Mouse (Mus musculus) liver, embryonic 11.5 days (tissue): ENCODE data around the gene Zfp872. TPM values are rescaled to one million over a fixed set of nuclear protein-coding genes. Genes with fewer than 3 reads are reported as not detected.
A peak's percentile ranks its signal among the peaks of the same experiment; 100 is the strongest.
"Not testable (repeated sequence)": the region's sequence is repeated elsewhere in the genome, so short reads cannot be mapped to it uniquely, and the experiment has no call there.

Experiments used
- ATAC-seq: fragments of 200-750 bp; cut with Nextera tagmentation; replicated peaks from 2 replicates; pipeline ENCODE4 v1.8.0; 2017; ENCODE audit warnings: moderate number of reproducible peaks, mild to moderate bottlenecking, moderate TSS enrichment, moderate library complexity; ENCODE audit not compliant: low FRiP score
- DNase-seq: peaks from one replicate; pipeline ENCODE4 v3.0.0-alpha.2; 2017; ENCODE audit warnings: low spot score
- H3K27ac ChIP-seq: fragments of 300-500 bp; sonication (generic); 2 replicates; pipeline ENCODE4 v1.5.1; 2014; ENCODE audit warnings: mild to moderate bottlenecking, low read depth, low read length, control low read depth
- H3K27me3 ChIP-seq: fragments of 300-500 bp; sonication (generic); replicated peaks from 2 replicates; pipeline ENCODE4 v1.6.1; 2014; ENCODE audit warnings: low read length, mixed read lengths; ENCODE audit not compliant: control insufficient read depth, insufficient read depth
- H3K36me3 ChIP-seq: fragments of 300-500 bp; sonication (generic); 2 replicates; pipeline ENCODE4 v1.6.1; 2014; ENCODE audit warnings: mild to moderate bottlenecking, low read length, moderate library complexity, mixed read lengths; ENCODE audit not compliant: control insufficient read depth, insufficient read depth
- H3K4me1 ChIP-seq: fragments of 300-500 bp; sonication (generic); replicated peaks from 2 replicates; pipeline ENCODE4 v1.6.1; 2014; ENCODE audit warnings: low read length, mixed read lengths; ENCODE audit not compliant: control insufficient read depth, insufficient read depth
- H3K4me2 ChIP-seq: fragments of 300-500 bp; sonication (generic); 2 replicates; pipeline ENCODE4 v1.6.1; 2014; ENCODE audit warnings: mild to moderate bottlenecking, control low read depth, moderate library complexity
- H3K4me3 ChIP-seq: fragments of 300-500 bp; sonication (generic); 2 replicates; pipeline ENCODE4 v1.5.1; 2014; ENCODE audit warnings: low read depth, low read length, control low read depth
- H3K9ac ChIP-seq: fragments of 300-500 bp; sonication (generic); 2 replicates; pipeline ENCODE4 v1.6.1; 2014; ENCODE audit warnings: low read depth, low read length, control low read depth
- H3K9me3 ChIP-seq: fragments of 300-500 bp; sonication (generic); 2 replicates; pipeline ENCODE4 v1.6.1; 2016; ENCODE audit warnings: low read length, inconsistent platforms, mixed read lengths; ENCODE audit not compliant: control insufficient read depth
- WGBS: fragments of 180-500 bp; shearing (Covaris S2); extraction: QIAGEN DNeasy Blood & Tissue Kit; methylation state at CpG from one replicate; pipeline ENCODE4 v1.1.7; 2014; 5-methylcytosine and 5-hydroxymethylcytosine counted together
- polyA plus RNA-seq: library from polyadenylated mRNA; unstranded; fragments of >200 nt; fragmentation: Nextera tagmentation; extraction: Ambion mirVana; gene quantifications from 2 replicates; pipeline ENCODE4 v1.2.1, GENCODE M21; 2014

Gene Zfp872
- 0.13 and 0.15 TPM in 2 replicates for polyA plus RNA-seq

GRCm38 (mm10) chr9:22188025-22188611, at the start of gene Zfp872:
Gene Zfp872 (plus strand): TSS chr9:22188090.
- WGBS, result 17% methylated on average over 43 of the region's 43 CpGs
- Histone ChIP-seq H3K9me3 (peaks cover 8% of the 10 kb centered on the region), H3K4me1 (no peaks in the 10 kb centered on the region), H3K4me2 (peak within 1 kb of the TSS; percentile 61), H3K9ac (no peak within 1 kb of the TSS), H3K27ac (no peak within 1 kb of the TSS), H3K36me3 (no peaks in the 10 kb centered on the region), H3K27me3 (peaks cover 14% of the 10 kb centered on the region), H3K4me3 (peak within 1 kb of the TSS; percentile 40)
- no peak for ATAC-seq
- DNase-seq, result no peak

GRCm38 (mm10) chr9:22138480-22138879, 49.4 kb upstream of the Zfp872 start:
- ATAC-seq (no peak), DNase-seq (no peak)

GRCm38 (mm10) chr9:22139746-22140145, 48.1 kb upstream of the Zfp872 start:
- no peak for ATAC-seq
- Histone ChIP-seq H3K27ac (no peak overlapping the region), H3K4me1 (peaks cover 14% of the 10 kb centered on the region), H3K9ac (no peak overlapping the region), H3K4me2 (no peak overlapping the region), H3K9me3 (peaks cover 4% of the 10 kb centered on the region; the same call in 1 of the 2 replicates), H3K4me3 (no peak overlapping the region), H3K27me3 (no peaks in the 10 kb centered on the region), H3K36me3 (no peaks in the 10 kb centered on the region)
- 91% methylated on average over 5 of the region's 5 CpGs for WGBS
- no peak for DNase-seq

More at GRCm38 (mm10) chr9:22138480-22138879, 49.4 kb upstream of the Zfp872 start:
- Histone ChIP-seq H3K4me2 (no peak overlapping the region), H3K9me3 (peaks cover 4% of the 10 kb centered on the region; the same call in 1 of the 2 replicates), H3K27ac (no peak overlapping the region), H3K27me3 (no peaks in the 10 kb centered on the region), H3K9ac (no peak overlapping the region), H3K36me3 (no peaks in the 10 kb centered on the region), H3K4me3 (no peak overlapping the region), H3K4me1 (peaks cover 18% of the 10 kb centered on the region)
- WGBS, result 31% methylated on average over 2 of the region's 2 CpGs

GRCm38 (mm10) chr9:22143108-22144037, 44.5 kb upstream of the Zfp872 start:
- H3K27me3 ChIP-seq, result no peaks in the 10 kb centered on the region
- no peak overlapping the region for H3K9ac ChIP-seq
- peak; percentile 51 for ATAC-seq
- no peak overlapping the region for H3K4me3 ChIP-seq
- WGBS, result 49% methylated on average over 17 of the region's 17 CpGs
- H3K9me3 ChIP-seq, result peaks cover 4% of the 10 kb centered on the region; the same call in 1 of the 2 replicates
- H3K36me3 ChIP-seq, result no peaks in the 10 kb centered on the region
- peak; percentile 80 for DNase-seq
- H3K27ac ChIP-seq, result no peak overlapping the region
- H3K4me1 ChIP-seq, result no peaks in the 10 kb centered on the region
- no peak overlapping the region for H3K4me2 ChIP-seq

GRCm38 (mm10) chr9:22144304-22144965, 43.5 kb upstream of the Zfp872 start:
- ATAC-seq (no peak), DNase-seq (no peak)
- H3K27me3 ChIP-seq, result no peaks in the 10 kb centered on the region
- no peak overlapping the region for H3K27ac ChIP-seq
- H3K9me3 ChIP-seq, result no peaks in the 10 kb centered on the region
- 70% methylated on average over 7 of the region's 8 CpGs for WGBS
- H3K4me2 ChIP-seq, result no peak overlapping the region
- no peak overlapping the region for H3K4me3 ChIP-seq
- no peaks in the 10 kb centered on the region for H3K4me1 ChIP-seq
- H3K9ac ChIP-seq, result no peak overlapping the region
- H3K36me3 ChIP-seq, result no peaks in the 10 kb centered on the region

GRCm38 (mm10) chr9:22149426-22150248, 38.3 kb upstream of the Zfp872 start:
- no peaks in the 10 kb centered on the region for H3K36me3 ChIP-seq
- H3K4me1 ChIP-seq, result no peaks in the 10 kb centered on the region
- peak; percentile 88 for ATAC-seq
- peak overlapping the region; percentile 17 for H3K4me2 ChIP-seq
- H3K9ac ChIP-seq, result no peak overlapping the region
- WGBS, result 62% methylated on average over 20 of the region's 20 CpGs
- H3K4me3 ChIP-seq, result no peak overlapping the region
- no peak for DNase-seq
- peaks cover 3% of the 10 kb centered on the region; the same call in 1 of the 2 replicates for H3K9me3 ChIP-seq
- no peak overlapping the region for H3K27ac ChIP-seq
- no peaks in the 10 kb centered on the region for H3K27me3 ChIP-seq

- not testable (repeated sequence) for DNase-seq, H3K9ac ChIP-seq, H3K4me2 ChIP-seq, H3K4me1 ChIP-seq, H3K9me3 ChIP-seq, H3K27me3 ChIP-seq, ATAC-seq, H3K36me3 ChIP-seq, H3K4me3 ChIP-seq, H3K27ac ChIP-seq
- WGBS, result 73% methylated on average over 7 of the region's 7 CpGs
These were observed 37.6 kb upstream of the Zfp872 start for GRCm38 (mm10) chr9:22150249-22150693.

GRCm38 (mm10) chr9:22150946-22151345, 36.9 kb upstream of the Zfp872 start:
- Histone ChIP-seq H3K4me3 (no peak overlapping the region), H3K36me3 (no peaks in the 10 kb centered on the region), H3K27me3 (no peaks in the 10 kb centered on the region), H3K9me3 (peaks cover 3% of the 10 kb centered on the region; the same call in 1 of the 2 replicates), H3K4me2 (no peak overlapping the region), H3K9ac (no peak overlapping the region), H3K4me1 (peaks cover 2% of the 10 kb centered on the region; the same call in 1 of the 2 replicates), H3K27ac (no peak overlapping the region)
- WGBS, result 80% methylated on average over 2 of the region's 2 CpGs
- ATAC-seq (no peak), DNase-seq (no peak)
